Mouse (Mus musculus) myocyte (in vitro differentiated cells): Measurements from ENCODE around the gene Gstm7. TPM values are rescaled to one million over a fixed set of nuclear protein-coding genes. Genes with fewer than 3 reads are reported as not detected.
A peak's percentile ranks its signal among the peaks of the same experiment; 100 is the strongest.

Source experiments
- H3K27me3 ChIP-seq: one replicate; pipeline ENCODE4 v1.6.1; 2011; ENCODE audit not compliant: control insufficient read depth, insufficient read depth, insufficient read length
- H3K36me3 ChIP-seq: one replicate; pipeline ENCODE4 v1.6.1; 2011; ENCODE audit not compliant: control insufficient read depth, insufficient read depth
- H3K4me2 ChIP-seq: one replicate; pipeline ENCODE4 v1.6.1; 2011; ENCODE audit warnings: low read depth, control low read depth
- H3K4me3 ChIP-seq: one replicate; pipeline ENCODE4 v1.5.1; 2011; ENCODE audit warnings: mild to moderate bottlenecking, control low read depth, moderate library complexity
- H3K79me2 ChIP-seq: one replicate; pipeline ENCODE4 v1.6.1; 2011; ENCODE audit not compliant: control insufficient read depth, insufficient read depth
- H3ac ChIP-seq: one replicate; pipeline ENCODE4 v1.6.1; 2011; ENCODE audit not compliant: control insufficient read depth, insufficient read length
- CEBPB ChIP-seq: IDR thresholded peaks from 2 replicates; pipeline ENCODE4 v1.6.1; 2011; ENCODE audit warnings: mild to moderate bottlenecking, moderate library complexity; ENCODE audit not compliant: poor library complexity, insufficient read depth, severe bottlenecking
- E2F4 ChIP-seq: IDR thresholded peaks from one replicate; pipeline ENCODE4 v1.6.1; 2011; ENCODE audit warnings: mild to moderate bottlenecking, control low read depth, moderate library complexity; ENCODE audit not compliant: insufficient read depth
- MAX ChIP-seq: IDR thresholded peaks from one replicate; pipeline ENCODE4 v1.6.1; 2011; ENCODE audit warnings: low read depth, mild to moderate bottlenecking, control low read depth
- MYOD1 ChIP-seq, 3 experiments: IDR thresholded peaks; one replicate each; pipeline ENCODE4 v1.6.1; 2011; ENCODE audit warnings: control low read depth in 2 of 3, low read depth in 2 of 3, mild to moderate bottlenecking in 2 of 3, moderate library complexity in 1 of 3; ENCODE audit not compliant: insufficient read length in 2 of 3, control insufficient read depth in 1 of 3
- MYOG ChIP-seq, 3 experiments: IDR thresholded peaks; one replicate each; pipeline ENCODE4 v1.6.1; 2011; ENCODE audit warnings: control low read depth in 2 of 3, low read depth in 2 of 3, mild to moderate bottlenecking in 2 of 3; ENCODE audit not compliant: insufficient read length in 2 of 3, control insufficient read depth in 1 of 3, insufficient read depth in 1 of 3
- POLR2A ChIP-seq: IDR thresholded peaks from one replicate; pipeline ENCODE4 v1.6.1; 2011; ENCODE audit warnings: low read depth, mild to moderate bottlenecking, control low read depth, moderate library complexity; ENCODE audit not compliant: insufficient read length
- POLR2AphosphoS2 ChIP-seq: IDR thresholded peaks from one replicate; pipeline ENCODE4 v1.6.1; 2011; ENCODE audit warnings: low read depth, control low read depth; ENCODE audit not compliant: insufficient read length
- REST ChIP-seq: IDR thresholded peaks from one replicate; pipeline ENCODE4 v1.6.1; 2011; ENCODE audit warnings: mild to moderate bottlenecking, control low read depth, moderate library complexity; ENCODE audit not compliant: insufficient read depth, insufficient read length
- SRF ChIP-seq: IDR thresholded peaks from one replicate; pipeline ENCODE4 v1.6.1; 2011; ENCODE audit warnings: low read depth; ENCODE audit not compliant: control insufficient read depth, insufficient read length
- TCF12 ChIP-seq: IDR thresholded peaks from one replicate; pipeline ENCODE4 v1.6.1; 2011; ENCODE audit warnings: mild to moderate bottlenecking, control low read depth; ENCODE audit not compliant: poor library complexity, insufficient read depth, severe bottlenecking
- TCF3 ChIP-seq: IDR thresholded peaks from one replicate; pipeline ENCODE4 v1.6.1; 2011; ENCODE audit warnings: low read depth, control low read depth; ENCODE audit not compliant: insufficient read length
- USF1 ChIP-seq: IDR thresholded peaks from one replicate; pipeline ENCODE4 v1.6.1; 2011; ENCODE audit warnings: low read depth, mild to moderate bottlenecking, control low read depth, moderate library complexity
- polyA plus RNA-seq: library from polyadenylated mRNA; unstranded; fragments of >200 nt; fragmentation: generic; extraction: Trizol; gene quantifications from one replicate; pipeline ENCODE4 v1.2.1, GENCODE M21; 2012; ENCODE audit warnings: missing spikeins

Gstm7 gene
- polyA plus RNA-seq, 1 experiment: 0.50 TPM

DNA sequence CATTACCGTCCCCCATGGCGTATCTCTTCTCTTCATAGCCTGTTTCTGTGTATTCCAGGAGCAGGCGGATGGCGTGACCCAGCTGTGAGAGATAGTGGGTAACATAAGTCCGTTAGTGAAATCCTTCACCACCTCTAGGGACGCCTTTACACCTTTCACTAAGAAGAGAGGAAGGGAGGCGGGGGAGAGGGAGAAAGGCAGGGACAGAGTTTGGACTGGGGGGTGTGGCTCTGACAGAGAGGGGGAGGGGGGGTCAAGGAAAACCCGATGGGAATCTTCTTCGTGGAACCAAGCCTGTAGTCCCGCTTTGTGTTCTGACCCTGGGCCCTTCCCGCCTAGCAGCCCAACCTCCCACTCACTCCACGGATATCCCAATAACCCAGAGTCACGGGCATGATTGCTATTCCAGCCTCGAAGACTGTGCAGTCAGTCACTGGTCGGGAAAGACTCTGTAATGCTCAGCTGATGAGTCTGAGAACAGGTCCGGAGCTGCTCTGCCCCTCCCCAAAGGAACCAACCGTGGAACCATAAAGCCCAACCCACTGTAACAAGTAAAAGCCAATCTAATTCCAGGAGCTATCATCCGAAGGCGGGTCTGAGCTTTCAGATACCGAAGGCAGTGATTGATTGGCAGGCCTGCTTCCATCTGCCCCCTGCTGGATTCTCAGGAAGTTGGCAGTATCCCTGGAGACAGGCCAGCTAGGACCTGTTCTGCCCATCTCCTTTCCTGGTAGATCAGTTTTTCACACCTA lies 11.8 kb upstream of the Gstm7 start, which contains the start of gene Gstm6:
Gene Gstm6, minus strand, starts transcription at position 511 of the 752 bp plus-strand sequence.
- Histone ChIP-seq H3K4me2 (no peak within 1 kb of the TSS), H3ac (no peak within 1 kb of the TSS), H3K79me2 (no peaks in the 10 kb centered on the region), H3K36me3 (no peaks in the 10 kb centered on the region), H3K4me3 (no peak within 1 kb of the TSS), H3K27me3 (no peaks in the 10 kb centered on the region)
- TF ChIP-seq E2F4 (no peak), REST (no peak), TCF3 (no peak), SRF (no peak), POLR2A (no peak), MYOG (IDR thresholded peaks at IDR 0.05; ENCODE audit: control insufficient read depth in 1 of 3, insufficient read depth in 1 of 3, insufficient read length in 2 of 3, low read depth in 2 of 3) (no peak), USF1 (no peak), CEBPB (no peak), POLR2AphosphoS2 (no peak), MAX (no peak), MYOD1 (IDR thresholded peaks at IDR 0.05; ENCODE audit: control insufficient read depth in 1 of 3, insufficient read length in 2 of 3, low read depth in 2 of 3) (no peak), TCF12 (no peak)

DNA sequence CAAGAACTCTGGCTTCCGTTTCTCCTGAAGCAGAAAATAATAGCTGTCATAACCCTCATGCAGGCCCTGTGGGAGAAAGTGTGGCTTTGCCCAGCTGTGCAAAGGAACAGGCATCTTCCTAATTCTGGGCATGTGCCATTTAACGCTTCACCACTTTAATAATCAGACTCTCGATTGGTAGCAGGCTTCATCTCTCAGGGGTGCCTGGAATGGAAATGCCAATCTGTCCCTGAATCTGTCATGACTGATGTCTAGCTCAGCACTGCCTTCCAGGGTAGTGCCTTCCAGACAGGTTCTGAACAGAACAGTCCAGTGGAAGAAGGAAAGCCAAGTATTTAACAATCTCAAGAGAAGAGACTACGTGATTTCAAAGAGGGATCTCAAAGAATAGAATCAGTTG lies 9.6 kb upstream of the Gstm7 start:
- no peak overlapping the region for H3K4me3 ChIP-seq
- H3K4me2 ChIP-seq: no peak overlapping the region
- no peaks in the 10 kb centered on the region for H3K36me3 ChIP-seq
- TF ChIP-seq POLR2A: no peak
- no peak for TF ChIP-seq POLR2AphosphoS2
- TF ChIP-seq REST: no peak
- no peak for TF ChIP-seq MYOG (IDR thresholded peaks at IDR 0.05; ENCODE audit: control insufficient read depth in 1 of 3, insufficient read depth in 1 of 3, insufficient read length in 2 of 3, low read depth in 2 of 3)
- no peak for TF ChIP-seq SRF
- TF ChIP-seq MYOD1 (IDR thresholded peaks at IDR 0.05; ENCODE audit: control insufficient read depth in 1 of 3, insufficient read length in 2 of 3, low read depth in 2 of 3): no peak
- TF ChIP-seq USF1: no peak
- TF ChIP-seq E2F4: no peak
- no peak for TF ChIP-seq TCF12
- no peak for TF ChIP-seq MAX
- TF ChIP-seq CEBPB: no peak
- H3ac ChIP-seq: no peak overlapping the region
- no peaks in the 10 kb centered on the region for H3K27me3 ChIP-seq
- H3K79me2 ChIP-seq: no peaks in the 10 kb centered on the region

DNA sequence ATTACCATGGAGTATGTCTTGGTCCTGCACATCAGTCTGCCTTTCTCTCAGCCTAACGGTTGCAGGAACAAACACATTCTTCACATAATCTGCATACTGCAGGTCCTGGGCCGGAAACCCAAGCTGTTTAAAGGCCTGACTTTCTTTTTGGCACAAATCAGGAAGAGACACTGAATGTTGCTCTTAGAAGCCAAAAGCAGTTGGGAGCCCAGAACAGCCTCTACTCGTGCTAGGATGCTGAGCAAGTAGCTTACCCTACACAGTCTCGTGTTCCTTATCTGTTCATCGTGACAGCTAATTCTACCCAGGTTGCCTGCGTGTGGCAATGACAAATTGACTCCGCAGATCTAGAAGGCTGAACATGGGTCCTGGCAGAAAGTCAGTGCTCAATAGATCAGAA lies 8.9 kb upstream of the Gstm7 start:
- TF ChIP-seq POLR2AphosphoS2 (no peak), CEBPB (no peak), MYOD1 (IDR thresholded peaks at IDR 0.05; ENCODE audit: control insufficient read depth in 1 of 3, insufficient read length in 2 of 3, low read depth in 2 of 3) (no peak), E2F4 (no peak), SRF (no peak), TCF3 (no peak), REST (no peak), POLR2A (no peak), USF1 (no peak), MYOG (IDR thresholded peaks at IDR 0.05; ENCODE audit: control insufficient read depth in 1 of 3, insufficient read depth in 1 of 3, insufficient read length in 2 of 3, low read depth in 2 of 3) (no peak), MAX (no peak), TCF12 (no peak)
- H3K36me3 ChIP-seq: no peaks in the 10 kb centered on the region
- H3K4me2 ChIP-seq: no peak overlapping the region
- H3K27me3 ChIP-seq: peaks cover 5% of the 10 kb centered on the region
- H3K4me3 ChIP-seq: no peak overlapping the region
- H3ac ChIP-seq: no peak overlapping the region
- no peaks in the 10 kb centered on the region for H3K79me2 ChIP-seq

DNA sequence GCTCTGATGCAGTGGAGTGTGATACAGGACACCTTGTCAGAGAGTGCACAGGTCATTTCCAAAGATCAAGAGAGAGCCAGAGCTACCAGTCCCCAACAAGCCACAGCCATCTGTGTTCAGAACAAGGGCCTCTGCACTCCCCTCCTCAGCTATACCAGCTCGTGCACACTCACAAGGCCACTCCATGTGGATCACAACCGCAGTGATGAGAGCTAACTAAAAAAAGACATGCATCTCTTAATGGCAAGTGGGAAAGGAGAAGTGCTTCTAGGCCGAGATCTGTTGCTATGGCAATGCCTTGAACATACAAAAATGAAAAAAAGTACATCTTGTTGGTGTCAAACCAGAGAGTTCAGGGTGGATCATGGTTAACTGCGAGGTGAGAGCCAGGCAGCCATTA lies 8.2 kb upstream of the Gstm7 start:
- no peaks in the 10 kb centered on the region for H3K79me2 ChIP-seq
- TF ChIP-seq SRF (no peak), CEBPB (no peak), MYOG (IDR thresholded peaks at IDR 0.05; ENCODE audit: control insufficient read depth in 1 of 3, insufficient read depth in 1 of 3, insufficient read length in 2 of 3, low read depth in 2 of 3) (no peak), TCF12 (no peak), E2F4 (no peak)
- peak overlapping the region; percentile 36 for H3K4me2 ChIP-seq
- H3K4me3 ChIP-seq: no peak overlapping the region
- peaks cover 5% of the 10 kb centered on the region for H3K27me3 ChIP-seq
- no peak overlapping the region for H3ac ChIP-seq
- no peaks in the 10 kb centered on the region for H3K36me3 ChIP-seq
